In the genomic region with DNA sequence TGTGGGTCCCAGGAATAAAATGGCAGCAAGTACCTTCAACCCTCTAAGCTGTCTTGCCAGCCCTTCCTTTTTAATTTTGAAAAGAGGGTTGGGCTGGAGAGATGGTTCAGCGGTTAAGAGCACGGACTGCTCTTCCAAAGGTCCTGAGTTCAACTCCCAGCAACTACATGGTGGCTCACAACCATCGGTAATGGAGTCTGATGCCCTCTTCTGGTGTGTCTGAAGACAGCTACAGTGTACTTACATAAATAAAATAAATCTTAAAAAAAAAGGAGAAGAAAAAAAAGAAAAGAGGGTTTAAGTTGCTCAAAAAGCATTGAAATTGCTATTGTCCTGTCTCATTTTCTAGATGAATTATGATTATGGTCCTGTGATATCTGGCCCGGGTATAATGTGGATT, we compare ENCODE assay signal across 11 mouse cellular contexts. TPM values are rescaled to one million over a fixed set of nuclear protein-coding genes. Genes with fewer than 3 reads are reported as not detected.
DNase-seq lines count a peak whose midpoint lies in the region; ATAC-seq lines count a peak whose summit lies in the region.
"Had no signal": no experiment of that assay in that cellular context is flagged by ENCODE, and none has a peak within 500 bp of the region (broad histone marks: within the 10 kb centered on the region; RNA-seq: fewer than 3 reads in every experiment).

No protein-coding gene starts in this region.

- peak overlapping the region; percentile 78 for H3K9ac ChIP-seq in heart, embryonic 16.5 days (ENCODE audit: low read length)
- no peak overlapping the region; the same call in 1 of the 2 replicates for H3K9ac ChIP-seq in midbrain, embryonic 14.5 days (replicated peaks; ENCODE audit: low read length)
- no peak overlapping the region for H3K9ac ChIP-seq in intestine, embryonic 15.5 days
- 0 out of 2 replicates have a peak overlapping the region, but pooled peaks have one; percentile 64 for H3K9ac ChIP-seq in stomach, embryonic 14.5 days (replicated peaks; ENCODE audit: low read depth, low read length)

- H3K4me3 ChIP-seq in heart, embryonic 16.5 days (ENCODE audit: low read length): no peak overlapping the region
- H3K4me3 ChIP-seq in midbrain, embryonic 10.5 days: peak overlapping the region; percentile 96
- no peak overlapping the region; the same call in 1 of the 2 replicates for H3K4me3 ChIP-seq in midbrain, embryonic 14.5 days (replicated peaks; ENCODE audit: low read depth, low read length)
- no peak overlapping the region for H3K4me3 ChIP-seq in intestine, embryonic 15.5 days (replicated peaks)
- H3K4me3 ChIP-seq in stomach, embryonic 14.5 days (ENCODE audit: low read depth, low read length): 0 out of 2 replicates have a peak overlapping the region, but pooled peaks have one; percentile 72

- H3K36me3 ChIP-seq in heart, embryonic 16.5 days (ENCODE audit: control insufficient read depth, insufficient read depth): peaks cover 21% of the 10 kb centered on the region
- H3K36me3 ChIP-seq in midbrain, embryonic 10.5 days: peaks cover 54% of the 10 kb centered on the region
- peaks cover 38% of the 10 kb centered on the region for H3K36me3 ChIP-seq in midbrain, embryonic 14.5 days (ENCODE audit: control insufficient read depth, insufficient read depth, low read length)
- peaks cover 18% of the 10 kb centered on the region for H3K36me3 ChIP-seq in intestine, embryonic 15.5 days
- peaks cover 23% of the 10 kb centered on the region for H3K36me3 ChIP-seq in stomach, embryonic 14.5 days (ENCODE audit: control insufficient read depth, insufficient read depth, low read length)

- no peaks in the 10 kb centered on the region for H3K27me3 ChIP-seq in heart, embryonic 16.5 days (ENCODE audit: control insufficient read depth, insufficient read depth, low read length)
- no peaks in the 10 kb centered on the region for H3K27me3 ChIP-seq in midbrain, embryonic 10.5 days (ENCODE audit: low read depth, poor library complexity, severe bottlenecking)
- H3K27me3 ChIP-seq in midbrain, embryonic 14.5 days (ENCODE audit: control insufficient read depth, insufficient read depth, low read length): no peaks in the 10 kb centered on the region
- no peaks in the 10 kb centered on the region for H3K27me3 ChIP-seq in intestine, embryonic 15.5 days (replicated peaks)
- no peaks in the 10 kb centered on the region for H3K27me3 ChIP-seq in stomach, embryonic 14.5 days (ENCODE audit: control insufficient read depth, insufficient read depth, low read length)
- H3K27me3 ChIP-seq: Patski had no signal

- no peak overlapping the region for H3K27ac ChIP-seq in heart, embryonic 16.5 days (ENCODE audit: low read length)
- no peak overlapping the region for H3K27ac ChIP-seq in midbrain, embryonic 10.5 days (replicated peaks)
- H3K27ac ChIP-seq in midbrain, embryonic 14.5 days (replicated peaks; ENCODE audit: low read depth, low read length): no peak overlapping the region
- H3K27ac ChIP-seq in intestine, embryonic 15.5 days: no peak overlapping the region
- no peak overlapping the region for H3K27ac ChIP-seq in stomach, embryonic 14.5 days (ENCODE audit: low read length)

- DNase-seq in heart, adult 18-20 months: no peak
- no peak for DNase-seq in midbrain, embryonic 10.5 days (ENCODE audit: low spot score)
- DNase-seq in midbrain, embryonic 14.5 days: no peak
- DNase-seq in left cerebral cortex, adult 9 months (ENCODE audit: low spot score in 2 of 2): no peak
- no peak for DNase-seq in adrenal gland, adult 2 months
- DNase-seq: kidney, postnatal 36 days had no signal

- no peaks in the 10 kb centered on the region for H3K9me3 ChIP-seq in heart, embryonic 16.5 days (replicated peaks; ENCODE audit: control insufficient read depth, low read length)
- no peaks in the 10 kb centered on the region for H3K9me3 ChIP-seq in midbrain, embryonic 10.5 days (replicated peaks)
- no peaks in the 10 kb centered on the region for H3K9me3 ChIP-seq in midbrain, embryonic 14.5 days (ENCODE audit: control insufficient read depth, low read length)
- H3K9me3 ChIP-seq in intestine, embryonic 15.5 days: no peaks in the 10 kb centered on the region
- no peaks in the 10 kb centered on the region for H3K9me3 ChIP-seq in stomach, embryonic 14.5 days (ENCODE audit: control insufficient read depth, low read depth, low read length)

- ATAC-seq in heart, embryonic 16.5 days (replicated peaks; ENCODE audit: extremely low read depth, insufficient read depth, low FRiP score): no peak
- ATAC-seq in midbrain, embryonic 14.5 days (ENCODE audit: low FRiP score, low TSS enrichment): no peak
- ATAC-seq in intestine, embryonic 15.5 days: no peak
- no peak for ATAC-seq in stomach, embryonic 14.5 days (ENCODE audit: insufficient number of reproducible peaks, insufficient read depth, low FRiP score, low read depth)
- ATAC-seq: Patski had no signal

- peak overlapping the region; percentile 79; the same call in 1 of the 2 replicates for H3K4me2 ChIP-seq in heart, embryonic 16.5 days (ENCODE audit: low read depth, low read length)
- no peak overlapping the region for H3K4me2 ChIP-seq in midbrain, embryonic 14.5 days (ENCODE audit: low read length)
- peak overlapping the region; percentile 84; the same call in 1 of the 2 replicates for H3K4me2 ChIP-seq in intestine, embryonic 15.5 days (replicated peaks)
- H3K4me2 ChIP-seq in stomach, embryonic 14.5 days (replicated peaks; ENCODE audit: low read depth, low read length): peak overlapping the region; percentile 67; the same call in 1 of the 2 replicates

- 76% methylated on average over 4 of the region's 4 CpGs for WGBS in heart, embryonic 16.5 days
- WGBS in midbrain, embryonic 10.5 days: 81% methylated on average over 4 of the region's 4 CpGs
- WGBS in midbrain, embryonic 14.5 days: 82% methylated on average over 4 of the region's 4 CpGs
- 69% methylated on average over 4 of the region's 4 CpGs for WGBS in intestine, embryonic 15.5 days
- 76% methylated on average over 4 of the region's 4 CpGs for WGBS in stomach, embryonic 14.5 days

- H3K4me1 ChIP-seq in heart, embryonic 16.5 days (ENCODE audit: control insufficient read depth, insufficient read depth, low read length): peaks cover 10% of the 10 kb centered on the region
- peaks cover 18% of the 10 kb centered on the region for H3K4me1 ChIP-seq in midbrain, embryonic 10.5 days
- peaks cover 7% of the 10 kb centered on the region for H3K4me1 ChIP-seq in midbrain, embryonic 14.5 days (ENCODE audit: control insufficient read depth, insufficient read depth, low read length)
- H3K4me1 ChIP-seq in intestine, embryonic 15.5 days (replicated peaks): peaks cover 9% of the 10 kb centered on the region
- peaks cover 9% of the 10 kb centered on the region; the same call in 1 of the 2 replicates for H3K4me1 ChIP-seq in stomach, embryonic 14.5 days (ENCODE audit: control insufficient read depth, insufficient read depth, low read length)

RNA-seq across cellular contexts. Expression of a gene that starts 0.9 kb away (rescaled TPM):
- polyA plus RNA-seq in heart, embryonic 16.5 days (2015; fragmentation: Nextera tagmentation; extraction: Ambion mirVana): 676 and 829 TPM in 2 replicates
- 100 to 1,000 TPM; 462 to 489 TPM for total RNA-seq in heart, adult 18-20 months (2021)
- polyA plus RNA-seq in midbrain, embryonic 10.5 days (2016; fragmentation: Nextera tagmentation; extraction: Ambion mirVana): 1,200 and 1,392 TPM in 2 replicates
- polyA plus RNA-seq in midbrain, embryonic 14.5 days (2014; fragmentation: Nextera tagmentation; extraction: Ambion mirVana): 843 and 877 TPM in 2 replicates
- polyA plus RNA-seq in intestine, embryonic 15.5 days (2015; fragmentation: Nextera tagmentation; extraction: Ambion mirVana): 1,399 and 1,578 TPM in 2 replicates
- polyA plus RNA-seq in stomach, embryonic 14.5 days (2014; fragmentation: Nextera tagmentation; extraction: Ambion mirVana): 1,772 and 1,775 TPM in 2 replicates
- total RNA-seq in adrenal gland, adult 2 months (2021): 100 to 1,000 TPM; 419 to 701 TPM
- polyA plus RNA-seq in adrenal gland, adult 2 months (2012; rRNA removed): 2,347 and 2,800 TPM in 2 replicates

RNA-seq across cellular contexts. Expression of a gene that starts 15.9 kb away (rescaled TPM):
- 0.20 and 0.35 TPM in 2 replicates for polyA plus RNA-seq in heart, embryonic 16.5 days (2015; fragmentation: Nextera tagmentation; extraction: Ambion mirVana)
- total RNA-seq in heart, adult 18-20 months (2021): 1 to 10 TPM in 1 of 2 experiments, under 1 TPM in 1; 0.62 to 1.1 TPM
- 0.32 and 0.39 TPM in 2 replicates for polyA plus RNA-seq in midbrain, embryonic 10.5 days (2016; fragmentation: Nextera tagmentation; extraction: Ambion mirVana)
- polyA plus RNA-seq in midbrain, embryonic 14.5 days (2014; fragmentation: Nextera tagmentation; extraction: Ambion mirVana): 1.8 and 3.7 TPM in 2 replicates
- polyA plus RNA-seq in intestine, embryonic 15.5 days (2015; fragmentation: Nextera tagmentation; extraction: Ambion mirVana): 0.98 and 1.3 TPM in 2 replicates
- polyA plus RNA-seq in stomach, embryonic 14.5 days (2014; fragmentation: Nextera tagmentation; extraction: Ambion mirVana): 0.56 and 1.2 TPM in 2 replicates
- 1 to 10 TPM; 3.8 to 5.7 TPM for total RNA-seq in adrenal gland, adult 2 months (2021)
- polyA plus RNA-seq in adrenal gland, adult 2 months (2012; rRNA removed): 5.1 and 6.1 TPM in 2 replicates
- polyA plus RNA-seq: macrophage had no signal

RNA-seq across cellular contexts. Expression of a gene that starts 38.5 kb away (rescaled TPM):
- 60.7 and 71.0 TPM in 2 replicates for polyA plus RNA-seq in heart, embryonic 16.5 days (2015; fragmentation: Nextera tagmentation; extraction: Ambion mirVana)
- 10 to 100 TPM; 94.2 to 100.0 TPM for total RNA-seq in heart, adult 18-20 months (2021)
- 49.5 and 50.9 TPM in 2 replicates for polyA plus RNA-seq in midbrain, embryonic 10.5 days (2016; fragmentation: Nextera tagmentation; extraction: Ambion mirVana)
- polyA plus RNA-seq in midbrain, embryonic 14.5 days (2014; fragmentation: Nextera tagmentation; extraction: Ambion mirVana): 42.0 and 43.6 TPM in 2 replicates
- 51.7 and 52.5 TPM in 2 replicates for polyA plus RNA-seq in intestine, embryonic 15.5 days (2015; fragmentation: Nextera tagmentation; extraction: Ambion mirVana)
- polyA plus RNA-seq in stomach, embryonic 14.5 days (2014; fragmentation: Nextera tagmentation; extraction: Ambion mirVana): 47.6 and 54.3 TPM in 2 replicates
- total RNA-seq in adrenal gland, adult 2 months (2021): 10 to 100 TPM; 78.4 to 80.1 TPM
- polyA plus RNA-seq in adrenal gland, adult 2 months (2012; rRNA removed): 246 and 255 TPM in 2 replicates

RNA-seq across cellular contexts. Expression of a gene that starts 56.9 kb away (rescaled TPM):
- polyA plus RNA-seq in heart, embryonic 16.5 days (2015; fragmentation: Nextera tagmentation; extraction: Ambion mirVana): 4.4 and 5.8 TPM in 2 replicates
- 1 to 10 TPM in 1 of 2 experiments, under 1 TPM in 1; 0.82 to 1.3 TPM for total RNA-seq in heart, adult 18-20 months (2021)
- polyA plus RNA-seq in midbrain, embryonic 10.5 days (2016; fragmentation: Nextera tagmentation; extraction: Ambion mirVana): 3.6 and 3.8 TPM in 2 replicates
- 0.95 TPM in 1 of 2 replicates, not detected in the other for polyA plus RNA-seq in midbrain, embryonic 14.5 days (2014; fragmentation: Nextera tagmentation; extraction: Ambion mirVana)
- polyA plus RNA-seq in intestine, embryonic 15.5 days (2015; fragmentation: Nextera tagmentation; extraction: Ambion mirVana): 12.1 and 12.3 TPM in 2 replicates
- polyA plus RNA-seq in stomach, embryonic 14.5 days (2014; fragmentation: Nextera tagmentation; extraction: Ambion mirVana): 20.4 and 23.9 TPM in 2 replicates
- total RNA-seq in adrenal gland, adult 2 months (2021): 10 to 100 TPM in 1 of 2 experiments, 1 to 10 TPM in 1; 7.6 to 10.1 TPM
- 18.8 and 20.4 TPM in 2 replicates for polyA plus RNA-seq in adrenal gland, adult 2 months (2012; rRNA removed)
- polyA plus RNA-seq: macrophage had no signal

RNA-seq across cellular contexts. Expression of a gene that starts 59.2 kb away (rescaled TPM):
- polyA plus RNA-seq in heart, embryonic 16.5 days (2015; fragmentation: Nextera tagmentation; extraction: Ambion mirVana): 17.6 and 18.5 TPM in 2 replicates
- 10 to 100 TPM; 67.7 to 72.7 TPM for total RNA-seq in heart, adult 18-20 months (2021)
- 29.5 TPM in 2 replicates for polyA plus RNA-seq in midbrain, embryonic 10.5 days (2016; fragmentation: Nextera tagmentation; extraction: Ambion mirVana)
- polyA plus RNA-seq in midbrain, embryonic 14.5 days (2014; fragmentation: Nextera tagmentation; extraction: Ambion mirVana): 42.4 and 46.2 TPM in 2 replicates
- 50.9 and 53.9 TPM in 2 replicates for polyA plus RNA-seq in intestine, embryonic 15.5 days (2015; fragmentation: Nextera tagmentation; extraction: Ambion mirVana)
- polyA plus RNA-seq in stomach, embryonic 14.5 days (2014; fragmentation: Nextera tagmentation; extraction: Ambion mirVana): 52.5 and 55.5 TPM in 2 replicates
- 10 to 100 TPM; 65.4 to 86.9 TPM for total RNA-seq in adrenal gland, adult 2 months (2021)
- polyA plus RNA-seq in adrenal gland, adult 2 months (2012; rRNA removed): 54.8 and 88.0 TPM in 2 replicates

Comparison
In these comparisons a context has a peak if more than half of its experiments do, and no peak if none do; other contexts are left out.
1. H3K4me3 ChIP-seq: peak in midbrain, embryonic 10.5 days (single experiment) and stomach, embryonic 14.5 days (single experiment); none in heart, embryonic 16.5 days (single experiment), midbrain, embryonic 14.5 days (single experiment) and intestine, embryonic 15.5 days (single experiment).
2. H3K9ac ChIP-seq: peak in heart, embryonic 16.5 days (single experiment) and stomach, embryonic 14.5 days (single experiment); none in midbrain, embryonic 14.5 days (single experiment) and intestine, embryonic 15.5 days (single experiment).